8 mouse cellular contexts compared by ENCODE assay signal in genomic region chr10:61647790-61648736, GRCm38 (mm10). TPM values are rescaled to one million over a fixed set of nuclear protein-coding genes. Genes with fewer than 3 reads are reported as not detected.
DNase-seq lines count a peak whose midpoint lies in the region; ATAC-seq lines count a peak whose summit lies in the region.

Gene Ppa1, plus strand, starts transcription at chr10:61648552.

- H3K9ac ChIP-seq in intestine, embryonic 14.5 days (ENCODE audit: low read length) = peak within 1 kb of the TSS; percentile 82

- peak within 1 kb of the TSS; percentile 82 for H3K4me3 ChIP-seq in intestine, embryonic 14.5 days (ENCODE audit: low read depth, low read length)

- peaks cover 9% of the 10 kb centered on the region for H3K4me1 ChIP-seq in intestine, embryonic 14.5 days (replicated peaks; ENCODE audit: control insufficient read depth, insufficient read depth, low read length)

- H3K27ac ChIP-seq in intestine, embryonic 14.5 days (ENCODE audit: low read depth) = peak within 1 kb of the TSS; percentile 69

- peak; percentile 92 for ATAC-seq in intestine, embryonic 14.5 days (replicated peaks; ENCODE audit: low FRiP score, low TSS enrichment, low read depth)

- H3K4me2 ChIP-seq in intestine, embryonic 14.5 days (ENCODE audit: low read length) = peak within 1 kb of the TSS; percentile 70

- peaks cover 6% of the 10 kb centered on the region for H3K36me3 ChIP-seq in intestine, embryonic 14.5 days (ENCODE audit: control insufficient read depth, insufficient read depth, low read length)

- H3K27me3 ChIP-seq in intestine, embryonic 14.5 days (replicated peaks; ENCODE audit: control insufficient read depth, insufficient read depth, low read length) = no peaks in the 10 kb centered on the region

- intact Hi-C loops in gastrocnemius, postnatal 14 days (cut with DNase I; ENCODE audit: low total_unique reads) = no loop called here
- intact Hi-C loops in left cerebral cortex, postnatal 14 days (cut with DNase I) = no loop called here

- no peaks in the 10 kb centered on the region for H3K9me3 ChIP-seq in intestine, embryonic 14.5 days (ENCODE audit: control insufficient read depth, low read length)

- 3% methylated on average over 50 of the region's 50 CpGs for WGBS in intestine, embryonic 14.5 days

- peak; percentile 90 for DNase-seq in adipocyte (ENCODE audit: low spot score)
- DNase-seq in embryo, embryonic 10 days (ENCODE audit: low spot score) = peak; percentile 94
- peak; percentile 90 for DNase-seq in gastrocnemius, postnatal 14 days
- DNase-seq in intestine, embryonic 14.5 days (ENCODE audit: low spot score) = peak; percentile 91
- DNase-seq in left cerebral cortex, postnatal 14 days (ENCODE audit: low spot score in 2 of 2) = peak; percentile 71 to 88
- peak; percentile 93 for DNase-seq in mesoderm, embryonic 11.5 days (ENCODE audit: low read depth, low spot score)
- DNase-seq in right cerebral cortex, postnatal 36 days (ENCODE audit: low spot score in 2 of 2) = peak; percentile 81
- peak; percentile 92 for DNase-seq in yolk sac, embryonic 10.5 days (ENCODE audit: low spot score)

RNA-seq across cellular contexts. Expression of gene Ppa1, which starts in this region (rescaled TPM):
- 10 to 100 TPM; 36.6 to 39.8 TPM for total RNA-seq in gastrocnemius, postnatal 14 days (2021)
- polyA plus RNA-seq in intestine, embryonic 14.5 days (2014; fragmentation: Nextera tagmentation; extraction: Ambion mirVana) = 226 and 229 TPM in 2 replicates
- total RNA-seq in left cerebral cortex, postnatal 14 days (2021) = 100 to 1,000 TPM; 115 to 116 TPM

Comparison
In these comparisons a context has a peak if more than half of its experiments do, and no peak if none do; other contexts are left out.
1. Peak in every context shown above with its lines: DNase-seq, ATAC-seq, H3K4me3 ChIP-seq and H3K27ac ChIP-seq.